In the genomic region with DNA sequence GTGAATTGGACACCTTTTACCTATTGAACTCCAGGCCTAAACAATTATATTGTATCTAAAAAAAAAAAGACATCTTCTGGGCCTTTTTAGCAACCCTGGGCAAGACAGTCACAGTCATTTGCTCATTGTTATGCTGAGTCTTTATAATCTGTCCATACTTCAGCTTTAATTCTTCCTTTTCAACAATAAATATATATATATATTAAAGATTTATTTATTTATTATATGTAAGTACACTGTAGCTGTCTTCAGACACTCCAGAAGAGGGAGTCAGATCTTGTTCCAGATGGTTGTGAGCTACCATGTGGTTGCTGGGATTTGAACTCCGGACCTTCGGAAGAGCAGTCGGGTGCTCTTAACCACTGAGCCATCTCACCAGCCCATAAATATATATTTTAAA, we compare ENCODE assay signal across 9 mouse cellular contexts. TPM values are rescaled to one million over a fixed set of nuclear protein-coding genes. Genes with fewer than 3 reads are reported as not detected.
A peak's percentile ranks its signal among the peaks of the same experiment; 100 is the strongest.
DNase-seq lines count a peak whose midpoint lies in the region; ATAC-seq and TF ChIP-seq lines count a peak whose summit lies in the region.
"Not testable (repeated sequence)": the region's sequence is repeated elsewhere in the genome, so short reads cannot be mapped to it uniquely, and the experiment has no call there.
"Had no signal": no experiment of that assay in that cellular context is flagged by ENCODE, and none has a peak within 500 bp of the region (broad histone marks: within the 10 kb centered on the region; RNA-seq: fewer than 3 reads in every experiment).

No protein-coding gene starts in this region.

- 95% methylated on average over 3 of the region's 3 CpGs for WGBS in embryonic facial prominence, embryonic 11.5 days
- 100% methylated on average over 3 of the region's 3 CpGs for WGBS in forebrain, embryonic 13.5 days
- 98% methylated on average over 3 of the region's 3 CpGs for WGBS in heart, embryonic 15.5 days
- 90% methylated on average over 3 of the region's 3 CpGs for WGBS in intestine, embryonic 15.5 days
- WGBS in limb, embryonic 13.5 days = 97% methylated on average over 3 of the region's 3 CpGs
- 98% methylated on average over 3 of the region's 3 CpGs for WGBS in lung, embryonic 14.5 days

- TF ChIP-seq CTCF in lung, embryonic 14.5 days (IDR thresholded peaks at IDR 0.05; ENCODE audit: low read depth) = not testable (repeated sequence)

- ATAC-seq in embryonic facial prominence, embryonic 11.5 days (replicated peaks; ENCODE audit: insufficient number of reproducible peaks, low FRiP score, low TSS enrichment, low read depth); forebrain, embryonic 13.5 days; heart, embryonic 15.5 days (replicated peaks; ENCODE audit: insufficient number of reproducible peaks, insufficient read depth, low FRiP score, low read depth); intestine, embryonic 15.5 days; limb, embryonic 13.5 days (ENCODE audit: low FRiP score, low read depth); lung, embryonic 14.5 days (ENCODE audit: insufficient read depth): not testable (repeated sequence)

- not testable (repeated sequence) for H3K4me3 ChIP-seq in embryonic facial prominence, embryonic 11.5 days (ENCODE audit: low read depth, low read length)
- H3K4me3 ChIP-seq in forebrain, embryonic 13.5 days = peak overlapping the region; percentile 64
- H3K4me3 ChIP-seq in heart, embryonic 15.5 days = peak overlapping the region; percentile 60
- peak overlapping the region; percentile 68; the same call in 1 of the 2 replicates for H3K4me3 ChIP-seq in intestine, embryonic 15.5 days (replicated peaks)
- peak overlapping the region; percentile 69 for H3K4me3 ChIP-seq in limb, embryonic 13.5 days
- peak overlapping the region; percentile 53 for H3K4me3 ChIP-seq in lung, embryonic 14.5 days (ENCODE audit: low read depth, low read length)
- peak overlapping the region; percentile 72 for H3K4me3 ChIP-seq in myocyte

- not testable (repeated sequence) for H3K27ac ChIP-seq in embryonic facial prominence, embryonic 11.5 days (replicated peaks; ENCODE audit: low read depth, low read length); forebrain, embryonic 13.5 days; heart, embryonic 15.5 days; intestine, embryonic 15.5 days; limb, embryonic 13.5 days; lung, embryonic 14.5 days (ENCODE audit: low read depth)

- not testable (repeated sequence) for H3K27me3 ChIP-seq in embryonic facial prominence, embryonic 11.5 days (ENCODE audit: control insufficient read depth, insufficient read depth, low read length); forebrain, embryonic 13.5 days; heart, embryonic 15.5 days; intestine, embryonic 15.5 days (replicated peaks); limb, embryonic 13.5 days; lung, embryonic 14.5 days (ENCODE audit: insufficient read depth, low read length); myocyte (ENCODE audit: control insufficient read depth, insufficient read depth, insufficient read length)

- DNase-seq in embryonic facial prominence, embryonic 11.5 days (ENCODE audit: low spot score); lung, embryonic 14.5 days: not testable (repeated sequence)

- H3K36me3 ChIP-seq in embryonic facial prominence, embryonic 11.5 days (replicated peaks; ENCODE audit: control insufficient read depth, insufficient read depth, low read depth, low read length) = not testable (repeated sequence)
- H3K36me3 ChIP-seq in forebrain, embryonic 13.5 days (ENCODE audit: poor library complexity, severe bottlenecking) = peaks cover 35% of the 10 kb centered on the region
- H3K36me3 ChIP-seq in heart, embryonic 15.5 days = peaks cover 15% of the 10 kb centered on the region; the same call in 1 of the 2 replicates
- peaks cover 15% of the 10 kb centered on the region; the same call in 1 of the 2 replicates for H3K36me3 ChIP-seq in intestine, embryonic 15.5 days
- H3K36me3 ChIP-seq in limb, embryonic 13.5 days = peaks cover 36% of the 10 kb centered on the region
- peaks cover 41% of the 10 kb centered on the region for H3K36me3 ChIP-seq in lung, embryonic 14.5 days (ENCODE audit: insufficient read depth)
- peaks cover 12% of the 10 kb centered on the region for H3K36me3 ChIP-seq in myocyte (ENCODE audit: control insufficient read depth, insufficient read depth)

- peaks cover 13% of the 10 kb centered on the region for H3K79me2 ChIP-seq in myocyte (ENCODE audit: control insufficient read depth, insufficient read depth)

- H3K4me1 ChIP-seq in embryonic facial prominence, embryonic 11.5 days (ENCODE audit: control insufficient read depth, insufficient read depth, low read length); lung, embryonic 14.5 days (ENCODE audit: insufficient read depth): not testable (repeated sequence)
- H3K4me1 ChIP-seq in forebrain, embryonic 13.5 days = peaks cover 33% of the 10 kb centered on the region
- peaks cover 22% of the 10 kb centered on the region for H3K4me1 ChIP-seq in heart, embryonic 15.5 days (replicated peaks)
- peaks cover 25% of the 10 kb centered on the region for H3K4me1 ChIP-seq in intestine, embryonic 15.5 days (replicated peaks)
- peaks cover 19% of the 10 kb centered on the region for H3K4me1 ChIP-seq in limb, embryonic 13.5 days

- not testable (repeated sequence) for H3K9ac ChIP-seq in embryonic facial prominence, embryonic 11.5 days (replicated peaks; ENCODE audit: low read length); intestine, embryonic 15.5 days; lung, embryonic 14.5 days
- peak overlapping the region; percentile 75; the same call in 1 of the 2 replicates for H3K9ac ChIP-seq in forebrain, embryonic 13.5 days
- H3K9ac ChIP-seq in heart, embryonic 15.5 days = peak overlapping the region; percentile 30; the same call in 1 of the 2 replicates
- peak overlapping the region; percentile 76; the same call in 1 of the 2 replicates for H3K9ac ChIP-seq in limb, embryonic 13.5 days

- not testable (repeated sequence) for TF ChIP-seq POLR2A in myocyte (IDR thresholded peaks at IDR 0.05; ENCODE audit: insufficient read length, low read depth)

- peak overlapping the region; percentile 50 for H3K4me2 ChIP-seq in embryonic facial prominence, embryonic 11.5 days (ENCODE audit: low read depth, low read length)
- H3K4me2 ChIP-seq in forebrain, embryonic 13.5 days = peak overlapping the region; percentile 79
- H3K4me2 ChIP-seq in heart, embryonic 15.5 days = peak overlapping the region; percentile 75
- peak overlapping the region; percentile 90 for H3K4me2 ChIP-seq in intestine, embryonic 15.5 days (replicated peaks)
- peak overlapping the region; percentile 77 for H3K4me2 ChIP-seq in limb, embryonic 13.5 days (replicated peaks)
- peak overlapping the region; percentile 87 for H3K4me2 ChIP-seq in lung, embryonic 14.5 days
- H3K4me2 ChIP-seq in myocyte (ENCODE audit: low read depth) = peak overlapping the region; percentile 92

- not testable (repeated sequence) for H3ac ChIP-seq in myocyte (ENCODE audit: control insufficient read depth, insufficient read length)

- not testable (repeated sequence) for H3K9me3 ChIP-seq in embryonic facial prominence, embryonic 11.5 days (replicated peaks; ENCODE audit: control insufficient read depth, low read length); forebrain, embryonic 13.5 days (replicated peaks); heart, embryonic 15.5 days (replicated peaks); intestine, embryonic 15.5 days; limb, embryonic 13.5 days; lung, embryonic 14.5 days (ENCODE audit: low read depth, low read length)

RNA-seq across cellular contexts. Expression of a gene that starts 1.6 kb away (rescaled TPM):
- polyA plus RNA-seq in embryonic facial prominence, embryonic 11.5 days (2014; fragmentation: Nextera tagmentation; extraction: Ambion mirVana) = 20.6 and 23.8 TPM in 2 replicates
- polyA plus RNA-seq in forebrain, embryonic 13.5 days (2015; fragmentation: Nextera tagmentation; extraction: Ambion mirVana) = 37.8 and 38.6 TPM in 2 replicates
- 26.8 and 27.9 TPM in 2 replicates for polyA plus RNA-seq in heart, embryonic 15.5 days (2015; fragmentation: Nextera tagmentation; extraction: Ambion mirVana)
- 24.7 and 25.4 TPM in 2 replicates for polyA plus RNA-seq in intestine, embryonic 15.5 days (2015; fragmentation: Nextera tagmentation; extraction: Ambion mirVana)
- polyA plus RNA-seq in limb, embryonic 13.5 days (2015; fragmentation: Nextera tagmentation; extraction: Ambion mirVana) = 36.2 and 37.5 TPM in 2 replicates
- 33.4 and 35.1 TPM in 2 replicates for polyA plus RNA-seq in lung, embryonic 14.5 days (2014; fragmentation: Nextera tagmentation; extraction: Ambion mirVana)
- polyA plus RNA-seq in myocyte (2012; fragmentation: generic; extraction: Trizol) = 18.6 TPM

RNA-seq across cellular contexts. Expression of a gene that starts 11.6 kb away (rescaled TPM):
- 1.0 and 1.1 TPM in 2 replicates for polyA plus RNA-seq in embryonic facial prominence, embryonic 11.5 days (2014; fragmentation: Nextera tagmentation; extraction: Ambion mirVana)
- polyA plus RNA-seq in forebrain, embryonic 13.5 days (2015; fragmentation: Nextera tagmentation; extraction: Ambion mirVana) = 0.39 TPM in 1 of 2 replicates, not detected in the other
- polyA plus RNA-seq in heart, embryonic 15.5 days (2015; fragmentation: Nextera tagmentation; extraction: Ambion mirVana) = 0.15 and 0.26 TPM in 2 replicates
- 0.09 TPM in 1 of 2 replicates, not detected in the other for polyA plus RNA-seq in intestine, embryonic 15.5 days (2015; fragmentation: Nextera tagmentation; extraction: Ambion mirVana)
- polyA plus RNA-seq in limb, embryonic 13.5 days (2015; fragmentation: Nextera tagmentation; extraction: Ambion mirVana) = not detected in 2 replicates
- polyA plus RNA-seq in lung, embryonic 14.5 days (2014; fragmentation: Nextera tagmentation; extraction: Ambion mirVana) = not detected in 2 replicates
- polyA plus RNA-seq in myocyte (2012; fragmentation: generic; extraction: Trizol) = 0.10 TPM
- polyA plus RNA-seq: small intestine, adult 2 months; stomach, postnatal 0 days had no signal

RNA-seq across cellular contexts. Expression of a gene that starts 17.0 kb away (rescaled TPM):
- polyA plus RNA-seq in embryonic facial prominence, embryonic 11.5 days (2014; fragmentation: Nextera tagmentation; extraction: Ambion mirVana) = 0.18 and 0.56 TPM in 2 replicates
- polyA plus RNA-seq in forebrain, embryonic 13.5 days (2015; fragmentation: Nextera tagmentation; extraction: Ambion mirVana) = 0.25 and 0.84 TPM in 2 replicates
- 0.55 and 1.0 TPM in 2 replicates for polyA plus RNA-seq in heart, embryonic 15.5 days (2015; fragmentation: Nextera tagmentation; extraction: Ambion mirVana)
- 37.4 and 39.0 TPM in 2 replicates for polyA plus RNA-seq in intestine, embryonic 15.5 days (2015; fragmentation: Nextera tagmentation; extraction: Ambion mirVana)
- 0.83 and 1.0 TPM in 2 replicates for polyA plus RNA-seq in limb, embryonic 13.5 days (2015; fragmentation: Nextera tagmentation; extraction: Ambion mirVana)
- 0.42 and 0.78 TPM in 2 replicates for polyA plus RNA-seq in lung, embryonic 14.5 days (2014; fragmentation: Nextera tagmentation; extraction: Ambion mirVana)
- polyA plus RNA-seq in myocyte (2012; fragmentation: generic; extraction: Trizol) = 0.78 TPM

RNA-seq across cellular contexts. Expression of a gene that starts 21.0 kb away (rescaled TPM):
- 17.1 and 20.6 TPM in 2 replicates for polyA plus RNA-seq in embryonic facial prominence, embryonic 11.5 days (2014; fragmentation: Nextera tagmentation; extraction: Ambion mirVana)
- polyA plus RNA-seq in forebrain, embryonic 13.5 days (2015; fragmentation: Nextera tagmentation; extraction: Ambion mirVana) = 0.94 and 1.6 TPM in 2 replicates
- 1.1 and 12.9 TPM in 2 replicates for polyA plus RNA-seq in heart, embryonic 15.5 days (2015; fragmentation: Nextera tagmentation; extraction: Ambion mirVana)
- polyA plus RNA-seq in intestine, embryonic 15.5 days (2015; fragmentation: Nextera tagmentation; extraction: Ambion mirVana) = 46.9 and 48.1 TPM in 2 replicates
- polyA plus RNA-seq in limb, embryonic 13.5 days (2015; fragmentation: Nextera tagmentation; extraction: Ambion mirVana) = 1.0 and 1.2 TPM in 2 replicates
- polyA plus RNA-seq in lung, embryonic 14.5 days (2014; fragmentation: Nextera tagmentation; extraction: Ambion mirVana) = 0.91 and 1.8 TPM in 2 replicates
- 0.98 TPM for polyA plus RNA-seq in myocyte (2012; fragmentation: generic; extraction: Trizol)

RNA-seq across cellular contexts. Expression of a gene that starts 46.3 kb away (rescaled TPM):
- 132 and 138 TPM in 2 replicates for polyA plus RNA-seq in embryonic facial prominence, embryonic 11.5 days (2014; fragmentation: Nextera tagmentation; extraction: Ambion mirVana)
- 97.6 and 102 TPM in 2 replicates for polyA plus RNA-seq in forebrain, embryonic 13.5 days (2015; fragmentation: Nextera tagmentation; extraction: Ambion mirVana)
- 117 and 139 TPM in 2 replicates for polyA plus RNA-seq in heart, embryonic 15.5 days (2015; fragmentation: Nextera tagmentation; extraction: Ambion mirVana)
- 253 and 271 TPM in 2 replicates for polyA plus RNA-seq in intestine, embryonic 15.5 days (2015; fragmentation: Nextera tagmentation; extraction: Ambion mirVana)
- 143 and 149 TPM in 2 replicates for polyA plus RNA-seq in limb, embryonic 13.5 days (2015; fragmentation: Nextera tagmentation; extraction: Ambion mirVana)
- 224 and 232 TPM in 2 replicates for polyA plus RNA-seq in lung, embryonic 14.5 days (2014; fragmentation: Nextera tagmentation; extraction: Ambion mirVana)
- polyA plus RNA-seq in myocyte (2012; fragmentation: generic; extraction: Trizol) = 462 TPM

Comparison
In these comparisons a context has a peak if more than half of its experiments do, and no peak if none do; other contexts are left out.
1. RNA of a gene that starts 17.0 kb away (polyA plus RNA-seq): 37.4 to 39.0 TPM in intestine, embryonic 15.5 days; 0.25 to 0.84 TPM in forebrain, embryonic 13.5 days, 0.83 to 1.0 TPM in limb, embryonic 13.5 days, 0.78 TPM in myocyte (single experiment), 0.18 to 0.56 TPM in embryonic facial prominence, embryonic 11.5 days, 0.55 to 1.0 TPM in heart, embryonic 15.5 days and 0.42 to 0.78 TPM in lung, embryonic 14.5 days; every median in the first group is over 10 times any median in the second.
2. Peak in every context shown above with its lines, with median percentiles within 50 percentile points of each other: H3K4me2 ChIP-seq.